Mouse (Mus musculus) regulatory T cell (primary cell): ENCODE results near the gene Vmn1r176.
"Not testable (repeated sequence)": the region's sequence is repeated elsewhere in the genome, so short reads cannot be mapped to it uniquely, and the experiment has no call there.

Experiments used
- in situ Hi-C: fragments of 300-600 bp; cut with MboI, MseI; formaldehyde crosslinking; loops from one replicate; pipeline ENCODE4 v1.15.1; 2025; ENCODE audit warnings: high pct_unique_total_duplicates

The Vmn1r176 gene

DNA sequence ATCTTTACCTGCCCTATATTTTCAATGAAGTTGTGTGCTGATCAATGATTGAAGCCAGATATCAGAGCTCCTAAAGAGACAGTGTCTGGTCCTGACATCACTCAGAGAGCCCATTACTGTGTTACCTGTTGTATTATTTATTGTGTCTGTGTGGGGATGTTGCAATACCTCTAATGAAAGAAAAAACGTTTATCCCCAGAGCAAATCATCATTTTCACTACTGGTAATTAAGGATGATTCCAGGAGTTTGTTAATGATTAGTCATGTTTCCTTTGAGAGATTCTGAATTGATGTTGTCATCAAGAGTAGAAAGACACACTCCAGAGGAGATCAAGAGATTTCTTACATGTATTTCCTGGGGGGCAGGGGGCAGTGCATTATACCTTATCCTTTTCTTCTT lies at the start of gene Vmn1r176:
TSS of gene Vmn1r176 (minus strand) at position 101 of the 400 bp plus-strand sequence.
- in situ Hi-C loops: loop anchor here (5.0 kb wide), 1 partner anchor 260 kb away; the partner anchor contains the start of gene Vmn1r169

DNA sequence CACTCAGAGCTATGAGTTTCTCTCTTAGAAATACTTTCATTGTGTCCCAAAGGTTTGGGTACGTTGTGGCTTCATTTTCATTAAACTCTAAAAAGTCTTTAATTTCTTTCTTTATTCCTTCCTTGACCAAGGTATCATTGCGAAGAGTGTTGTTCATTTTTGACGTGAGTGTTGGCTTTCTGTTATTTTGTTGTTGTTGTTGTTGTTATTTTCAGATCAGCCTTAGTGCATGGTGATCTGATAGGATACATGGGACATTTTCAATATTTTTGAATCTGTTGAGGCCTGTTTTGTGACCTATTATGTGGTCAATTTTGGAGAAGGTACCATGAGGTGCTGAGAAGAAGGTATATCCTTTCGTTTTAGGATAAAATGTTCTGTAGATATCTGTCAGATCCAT lies 39.7 kb upstream of the Vmn1r176 start:
- in situ Hi-C loops: not testable (repeated sequence)

DNA sequence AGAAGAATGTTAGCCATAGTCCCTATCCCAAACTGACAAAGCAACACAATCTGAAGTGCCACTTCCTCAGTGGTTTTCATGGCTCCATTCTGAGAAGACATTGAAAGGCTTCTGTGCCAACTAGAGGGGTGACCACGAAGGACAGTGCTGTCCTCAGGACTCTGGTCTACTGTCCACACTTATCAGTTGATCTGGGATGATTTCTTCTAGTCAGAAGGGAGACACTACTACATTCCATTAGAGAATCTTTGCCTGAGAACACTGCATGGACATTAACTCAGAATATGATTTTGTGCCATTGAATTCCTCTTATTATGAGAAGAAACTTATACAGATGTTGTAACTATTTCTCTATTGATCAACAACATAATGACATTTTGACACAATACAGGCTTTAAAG lies 29.2 kb upstream of the Vmn1r176 start, which contains the start of gene Vmn1r177:
TSS of gene Vmn1r177 (minus strand) at position 101 of the 400 bp plus-strand sequence.
- in situ Hi-C loops: not testable (repeated sequence)

DNA sequence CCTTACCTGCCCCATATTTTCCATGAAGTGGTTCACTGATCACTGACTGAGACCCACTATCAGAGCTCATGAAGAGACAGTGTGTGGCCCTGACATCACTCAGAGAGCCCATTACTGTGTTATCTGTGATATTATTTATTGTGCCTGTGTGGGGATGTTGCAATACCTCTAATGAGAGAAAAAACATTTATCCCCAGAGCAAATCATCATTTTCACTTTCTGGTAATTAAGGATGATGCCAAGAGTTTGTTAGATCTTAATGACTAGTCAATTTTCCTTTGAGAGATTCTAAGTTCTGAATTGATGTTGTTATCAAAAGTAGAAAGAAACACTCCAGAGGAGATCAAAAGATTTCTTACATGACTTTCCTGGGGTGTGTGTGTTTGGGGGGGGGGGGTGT lies 26.6 kb downstream of the Vmn1r176 start, which contains the start of gene Vmn1r175:
TSS of gene Vmn1r175 (minus strand) at position 101 of the 400 bp plus-strand sequence.
- in situ Hi-C loops: not testable (repeated sequence)

DNA sequence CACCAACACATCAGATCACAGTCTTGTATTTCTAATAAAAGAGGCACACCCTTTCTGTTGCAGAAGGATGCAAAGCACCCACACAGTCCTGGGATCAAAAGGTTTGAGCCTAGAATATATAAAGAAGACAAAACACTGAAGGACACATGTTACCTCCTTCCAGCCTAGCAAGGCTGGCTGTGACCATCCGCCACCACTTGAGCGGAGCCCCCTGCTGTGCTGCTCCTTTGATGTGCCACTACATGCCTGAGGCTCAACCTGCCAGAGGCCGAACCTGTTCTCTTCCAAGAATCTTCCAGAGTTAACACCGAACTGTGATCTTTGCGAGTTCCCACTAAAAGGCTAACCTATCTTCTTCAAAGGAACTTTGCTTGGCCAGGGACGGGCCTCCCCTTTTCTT lies 52.6 kb downstream of the Vmn1r176 start:
- in situ Hi-C loops: no loop called here
